Mouse (Mus musculus): Measurements from ENCODE around the gene Gm10570.

DNA sequence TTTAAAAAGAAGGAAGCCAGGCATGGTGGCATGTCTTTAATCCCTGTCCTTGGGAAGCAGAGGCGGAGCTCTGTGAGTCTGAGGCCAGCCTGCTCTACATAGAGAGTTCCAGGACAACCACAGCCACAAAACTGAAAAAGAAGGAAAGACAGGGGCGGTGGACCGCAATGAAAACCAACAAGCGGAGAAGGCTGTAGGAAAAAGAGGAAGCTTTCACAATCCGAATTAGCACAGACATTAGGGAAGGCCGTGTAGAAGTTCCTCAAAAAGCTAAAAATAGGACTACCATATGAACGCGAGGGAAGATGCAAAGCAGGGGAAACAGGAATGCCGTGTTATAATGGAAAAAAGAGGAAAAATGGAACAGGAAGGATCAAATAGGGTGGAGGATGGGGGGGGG lies 24.6 kb downstream of the Gm10570 start:
- TF ChIP-seq FLI1 (IDR thresholded peaks at IDR 0.05; ENCODE audit: low read length), result no peak
- no peak for TF ChIP-seq GATA1 (IDR thresholded peaks at IDR 0.05; ENCODE audit: borderline replicate concordance, low read length)

Measured in megakaryocyte, embryonic 14.5 days (primary cell).